Mouse (Mus musculus) frontal cortex, postnatal 36 days (tissue): Measurements from ENCODE around the gene Cmtm3.

Experiments used
- DNase-seq, 2 experiments: peaks; one replicate each; pipeline ENCODE4 v3.0.0; 2022; ENCODE audit warnings: low spot score in 2 of 2

The Cmtm3 gene

DNA sequence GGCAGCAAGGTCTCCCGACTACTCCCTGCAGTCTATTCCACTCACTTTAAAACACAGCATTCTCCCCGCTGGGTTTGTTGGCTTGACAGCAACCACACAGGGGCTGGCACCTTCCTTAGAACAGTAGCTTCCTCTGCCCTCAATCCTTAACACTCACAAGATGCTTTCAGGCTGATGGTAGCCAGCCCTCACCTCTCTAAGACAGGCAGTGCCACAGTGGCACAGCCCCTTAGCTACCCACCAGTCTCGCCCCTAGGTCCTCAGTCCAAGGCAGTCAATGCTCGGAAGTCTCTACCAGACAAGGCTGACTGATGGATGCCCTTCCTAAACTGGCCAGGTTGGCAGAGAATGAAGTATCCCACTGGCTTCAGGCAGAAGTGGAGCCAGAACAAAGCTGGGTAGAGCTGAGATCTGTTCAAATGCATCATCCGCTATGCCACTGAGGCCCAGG, 41.8 kb downstream of the Cmtm3 start:
- no peak for DNase-seq

DNA sequence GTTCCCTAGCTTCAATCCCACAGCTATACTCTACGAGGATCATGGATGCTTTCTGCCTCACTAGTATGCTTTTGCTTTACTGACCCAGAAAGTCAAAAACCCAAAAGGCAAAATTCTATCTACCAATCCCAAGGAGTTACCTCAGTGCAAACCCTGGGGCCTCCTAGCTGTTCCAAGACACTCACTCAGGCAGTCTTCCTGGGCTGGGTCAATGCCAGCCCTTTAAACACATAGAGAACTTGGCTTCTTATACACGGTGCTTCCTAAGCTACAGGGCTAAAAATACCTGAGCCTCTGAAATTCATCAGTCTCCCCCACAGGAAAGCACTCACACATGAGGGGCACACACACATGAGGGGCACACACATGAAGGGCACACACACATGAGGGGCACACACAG, 44.1 kb downstream of the Cmtm3 start:
- no peak for DNase-seq

DNA sequence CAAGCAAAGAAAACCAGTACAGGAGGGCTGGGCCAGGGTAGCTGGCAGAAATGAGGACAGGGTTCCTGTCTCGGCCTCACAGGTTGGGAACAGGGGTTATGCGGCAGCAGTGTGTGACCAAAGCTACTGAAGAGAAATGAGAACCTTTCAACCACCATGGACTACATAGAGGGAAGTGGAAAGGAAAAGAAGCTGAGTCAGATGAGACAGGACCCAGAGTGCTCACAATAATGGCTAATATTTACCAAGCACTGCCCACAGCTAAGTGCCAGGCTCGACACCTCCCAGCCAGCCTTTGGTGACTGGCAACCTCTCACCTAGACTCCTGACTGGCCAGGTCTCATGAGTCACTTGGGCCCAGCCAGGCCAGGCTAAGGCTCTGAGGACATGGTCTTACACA, 44.8 kb downstream of the Cmtm3 start:
- DNase-seq = no peak

DNA sequence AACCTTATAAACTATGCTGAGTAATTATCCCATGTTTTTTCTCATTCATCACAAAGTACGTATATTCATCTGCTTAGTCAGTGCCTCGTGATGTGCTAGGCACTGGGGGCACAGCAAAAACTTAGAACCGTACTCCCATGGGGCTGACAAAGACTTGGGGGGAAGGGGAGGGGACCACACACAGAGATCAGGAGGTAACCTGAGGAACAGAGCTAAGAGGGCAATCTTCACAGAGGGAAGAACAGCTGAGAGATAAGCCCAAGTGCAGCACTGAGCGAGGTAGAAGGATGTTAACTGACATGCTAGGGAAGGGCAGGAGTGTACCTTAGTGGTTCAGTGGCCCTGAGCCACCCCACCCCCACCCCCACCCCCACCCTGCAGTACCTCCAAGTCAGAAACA, 47.5 kb downstream of the Cmtm3 start:
- DNase-seq = no peak

DNA sequence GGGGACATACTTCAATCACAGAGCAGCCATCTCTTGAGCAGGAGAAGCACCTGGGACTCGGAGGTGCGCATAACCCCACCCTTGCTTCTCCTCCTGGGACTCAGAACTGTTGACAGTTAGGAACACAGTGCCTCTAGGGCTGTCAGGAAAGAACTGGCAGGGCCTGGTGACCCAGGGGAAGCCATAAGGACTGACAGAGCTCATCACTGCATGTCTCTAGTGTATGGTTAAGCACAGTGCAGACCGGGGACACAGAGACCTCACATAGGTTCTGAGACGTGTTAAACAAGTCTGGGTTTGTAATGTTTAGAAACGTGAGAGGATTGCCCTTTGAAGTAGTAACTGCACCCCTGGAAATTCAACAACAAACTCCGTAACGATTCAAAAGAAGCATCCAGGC, 48.3 kb downstream of the Cmtm3 start:
- no peak for DNase-seq

DNA sequence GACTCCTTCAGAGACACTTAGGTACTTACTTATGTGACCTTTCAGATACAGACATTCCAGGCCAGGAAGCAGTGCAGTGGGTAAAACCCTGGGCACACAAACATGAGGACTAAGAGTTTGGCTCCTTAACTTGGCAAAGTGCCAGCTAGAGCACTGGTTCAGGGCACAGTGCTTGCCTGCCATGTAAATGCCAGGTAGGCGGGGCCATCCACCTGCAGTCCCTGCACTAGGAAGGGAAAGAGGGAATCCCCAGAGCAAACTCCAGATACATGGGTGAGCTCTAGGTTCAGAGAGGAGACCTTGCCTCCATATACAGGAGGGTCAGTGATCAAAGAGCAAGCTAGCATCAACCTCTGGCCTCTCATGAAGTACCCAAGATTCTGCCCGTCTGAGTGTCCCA, 48.8 kb downstream of the Cmtm3 start:
- DNase-seq = no peak

DNA sequence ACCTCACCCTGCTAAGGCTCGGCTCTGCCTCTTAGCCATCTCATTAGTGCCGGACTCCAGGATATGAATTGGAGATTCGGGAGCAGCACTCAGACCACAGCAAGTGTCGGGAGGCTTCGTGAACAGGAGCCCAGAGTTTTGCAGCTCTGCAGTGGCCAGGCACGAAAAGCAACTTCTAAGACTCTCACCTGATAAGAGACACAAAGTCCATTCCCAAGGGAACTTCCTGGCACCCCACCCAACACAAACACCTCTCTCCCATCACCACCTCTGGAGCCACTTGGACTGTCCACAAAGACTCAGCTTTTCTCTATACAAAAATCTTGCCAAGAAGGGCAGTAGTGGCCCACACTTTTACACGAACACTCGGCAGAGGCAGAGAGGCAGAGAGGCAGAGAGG, 51.0 kb downstream of the Cmtm3 start:
- no peak for DNase-seq

DNA sequence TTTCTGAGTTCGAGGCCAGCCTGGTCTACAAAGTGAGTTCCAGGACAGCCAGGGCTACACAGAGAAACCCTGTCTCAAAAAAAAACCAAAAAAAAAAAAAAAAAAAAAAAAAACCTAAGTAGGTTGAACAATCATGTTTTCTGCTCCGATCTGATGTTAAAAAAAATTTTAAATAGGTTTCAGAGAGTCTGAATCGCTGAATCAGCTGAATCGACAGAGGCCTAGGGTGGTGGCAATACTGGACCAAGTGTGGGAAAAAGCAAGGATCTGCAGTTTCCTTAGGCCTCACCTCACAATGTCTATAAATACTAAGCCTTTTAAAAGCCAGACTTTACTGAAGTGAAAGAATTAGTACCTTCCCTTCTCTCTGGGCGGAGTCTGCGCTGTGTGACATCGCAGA, 53.9 kb downstream of the Cmtm3 start:
- no peak for DNase-seq

DNA sequence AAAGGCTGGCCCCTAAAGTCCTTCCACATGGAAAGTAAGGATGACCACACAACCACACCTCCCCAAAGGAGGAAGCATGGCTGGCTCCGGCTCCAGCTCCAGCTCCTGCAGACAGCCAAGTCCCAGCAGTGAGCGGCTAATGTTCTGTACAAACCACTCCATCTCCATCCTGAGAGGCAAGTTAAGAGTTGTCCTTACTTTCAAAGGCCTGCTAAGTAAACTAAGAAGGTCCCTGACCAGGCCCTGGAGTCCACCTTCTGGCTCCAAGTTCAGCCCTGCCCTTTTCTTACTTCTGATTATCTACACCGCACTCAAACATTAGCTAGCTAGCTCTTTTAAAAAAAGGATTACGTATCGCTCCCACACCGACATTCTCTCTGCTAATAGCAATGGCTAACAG, 54.6 kb downstream of the Cmtm3 start:
- DNase-seq = no peak

DNA sequence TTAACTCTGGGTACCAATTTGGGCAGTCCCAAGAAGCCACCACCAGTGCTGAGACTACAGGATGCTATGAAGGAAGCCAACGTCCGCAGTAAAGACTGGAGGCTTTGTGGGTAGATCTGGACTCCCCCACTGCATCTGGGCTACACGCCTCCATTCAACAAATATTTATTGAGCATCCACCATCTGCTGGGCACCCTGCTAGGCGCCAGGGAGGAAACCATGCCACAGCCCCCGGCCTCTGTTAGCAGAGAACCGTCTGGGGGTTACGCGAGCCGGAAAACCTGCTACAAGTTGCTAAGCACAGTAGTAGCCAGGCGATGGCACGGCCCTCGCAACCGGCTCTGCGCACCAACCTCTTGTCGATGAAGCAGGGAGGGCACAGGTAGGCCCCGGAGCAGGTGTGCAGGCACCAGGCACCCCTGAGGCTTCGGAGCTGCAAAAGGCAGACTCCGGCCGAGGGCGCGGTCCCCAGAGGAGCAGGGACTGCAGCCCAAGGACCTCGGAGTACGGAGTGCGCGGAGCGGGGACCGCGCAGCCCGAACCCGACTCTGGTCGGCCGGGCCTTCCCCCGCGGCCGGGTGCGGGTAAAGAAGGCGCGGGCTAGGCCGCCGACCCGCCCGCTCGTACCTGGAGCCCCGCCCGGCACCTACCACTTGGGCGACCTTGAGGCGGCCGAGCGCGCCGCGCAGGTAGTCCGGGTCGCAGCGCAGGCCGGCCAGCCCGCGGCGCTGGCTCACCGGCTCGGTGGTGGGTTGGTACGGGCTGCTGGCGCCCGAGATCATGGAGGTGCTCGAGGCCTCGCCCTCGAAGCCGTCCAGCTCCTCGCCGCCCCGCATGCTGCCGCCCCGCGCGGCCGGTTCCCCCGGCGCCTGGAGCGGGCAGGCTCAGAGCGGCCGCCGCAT, 55.8 kb downstream of the Cmtm3 start:
- DNase-seq = peak in 1 of 2 experiments; percentile 39

DNA sequence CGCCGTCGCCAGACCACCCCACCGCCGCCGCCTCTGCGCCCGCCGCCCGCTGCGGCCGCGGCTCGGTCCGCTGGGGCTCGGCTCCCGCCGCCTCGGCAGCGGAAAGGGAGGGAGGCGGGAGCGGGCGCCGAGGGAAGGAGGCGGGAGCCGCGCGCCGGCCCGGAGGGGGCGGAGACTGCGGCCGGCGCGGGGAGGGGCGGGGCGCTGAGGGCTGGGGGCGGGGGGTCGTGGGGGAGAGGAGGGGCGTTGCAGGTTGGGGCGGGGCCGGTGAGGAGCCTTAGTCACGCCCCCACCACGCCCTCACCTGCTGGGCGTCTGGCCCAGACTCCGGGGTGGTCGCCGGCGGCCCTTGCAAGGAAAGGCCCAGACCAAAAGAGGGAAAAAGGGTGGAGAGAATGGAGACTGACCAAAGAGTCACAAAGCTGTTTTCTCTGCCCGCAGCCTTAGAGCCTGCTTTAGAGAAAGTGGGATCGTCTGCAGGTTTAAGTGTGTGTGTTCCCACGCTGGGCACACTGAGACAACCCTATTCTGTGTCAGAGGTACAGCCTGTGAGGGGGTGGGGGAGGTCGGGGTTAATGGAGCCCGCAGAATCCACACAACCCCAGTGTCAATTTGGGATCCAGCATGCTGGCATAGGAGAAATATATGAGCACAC, 56.6 kb downstream of the Cmtm3 start, which contains the start of gene Cmtm4:
Cmtm4 (minus strand) TSS at position 105 of the 655 bp plus-strand sequence.
- DNase-seq = no peak
